Mouse (Mus musculus) spleen, adult 2 months (tissue): ENCODE results near the gene Camk1d.

ENCODE experiments used
- CTCF ChIP-seq: fragments of 200-500 bp; IDR thresholded peaks from 2 replicates; pipeline ENCODE4 v1.5.1; 2011; ENCODE audit warnings: mild to moderate bottlenecking, inconsistent platforms; ENCODE audit not compliant: insufficient read depth, insufficient read length, insufficient replicate concordance; ENCODE audit errors: extremely low read depth
- POLR2A ChIP-seq: fragments of 200-500 bp; IDR thresholded peaks from 2 replicates; pipeline ENCODE4 v1.6.1; 2011; ENCODE audit warnings: low read depth, low read length, inconsistent platforms

- TF ChIP-seq CTCF = no peak
- no peak for TF ChIP-seq POLR2A
Measured at GRCm38 (mm10) chr2:5352821-5353522, 361.3 kb downstream of the Camk1d start.
